Mouse (Mus musculus): ENCODE measurements around the gene Nsfl1c.
A peak's percentile ranks its signal among the peaks of the same experiment; 100 is the strongest.
"Not testable (repeated sequence)": the region's sequence is repeated elsewhere in the genome, so short reads cannot be mapped to it uniquely, and the experiment has no call there.

The Nsfl1c gene

DNA sequence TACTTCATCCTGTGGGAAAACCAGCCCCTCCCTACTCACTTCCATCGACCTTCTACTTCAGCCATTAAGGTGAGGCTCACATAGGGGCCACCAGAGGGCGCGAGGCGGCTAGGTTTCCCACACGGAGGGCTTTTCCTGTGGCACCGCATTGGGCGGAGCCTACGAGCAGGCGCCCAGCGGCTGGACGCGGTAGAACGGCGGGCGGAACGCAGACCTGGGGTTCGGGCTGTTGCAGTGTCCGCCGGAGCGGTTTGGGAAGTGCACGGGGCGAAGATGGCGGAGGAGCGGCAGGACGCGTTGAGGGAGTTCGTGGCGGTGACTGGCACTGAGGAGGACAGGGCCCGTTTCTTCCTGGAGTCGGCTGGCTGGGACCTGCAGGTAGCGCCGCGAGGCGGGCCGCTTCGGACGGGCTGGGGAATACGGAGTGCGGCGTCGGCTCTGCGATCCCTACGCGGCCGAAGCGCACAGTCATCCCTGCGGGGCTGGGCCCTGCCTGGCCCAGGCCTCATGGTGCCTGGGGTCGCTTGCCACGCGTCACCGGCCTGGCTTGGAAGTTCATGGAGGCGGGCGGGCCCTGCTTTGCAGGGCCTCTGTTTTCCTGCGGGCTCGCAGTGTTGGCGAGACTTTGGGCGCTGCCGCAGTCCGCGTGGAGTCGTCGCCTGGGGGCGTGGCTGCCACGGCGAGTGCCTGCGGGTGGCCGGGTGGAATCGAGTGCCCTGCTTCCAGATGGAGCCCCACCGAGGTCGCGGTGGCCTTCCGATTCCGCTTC is at the start of gene Nsfl1c:
Gene Nsfl1c, plus strand, starts transcription at position 148 of the 769 bp plus-strand sequence.
- peak; percentile 95 for DNase-seq (ENCODE audit: low read depth, low spot score)
- Histone ChIP-seq H3K36me3 (ENCODE audit: control insufficient read depth, insufficient read depth, low read length, poor library complexity, severe bottlenecking) (no peaks in the 10 kb centered on the region), H3K27me3 (ENCODE audit: control insufficient read depth, insufficient read depth, low read length, poor library complexity, severe bottlenecking) (no peaks in the 10 kb centered on the region; the same call in 1 of the 2 replicates)

DNA sequence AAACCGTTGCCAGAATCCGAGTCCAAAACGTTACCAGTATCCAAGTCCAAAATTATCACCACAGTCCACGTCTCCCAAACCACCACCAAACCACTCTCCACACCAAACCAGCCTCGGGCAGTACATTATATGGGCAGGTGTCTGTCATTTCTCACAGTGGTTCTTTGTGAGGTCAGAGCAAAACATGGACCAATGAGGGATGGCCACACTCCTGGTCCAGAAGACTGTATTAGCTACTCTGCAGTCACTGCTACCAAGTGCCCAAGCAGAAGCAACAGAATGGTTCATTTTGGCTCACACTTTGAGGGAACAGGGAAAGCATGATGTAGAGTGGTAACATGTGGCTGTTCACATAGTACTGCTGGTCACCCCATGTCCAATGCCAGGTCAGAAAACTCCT is 17.9 kb upstream of the Nsfl1c start, which contains the start of gene 4921509C19Rik:
Gene 4921509C19Rik, minus strand, starts transcription at position 101 of the 400 bp plus-strand sequence.
- DNase-seq (ENCODE audit: low read depth, low spot score); H3K36me3 ChIP-seq (ENCODE audit: control insufficient read depth, insufficient read depth, low read length, poor library complexity, severe bottlenecking); H3K27me3 ChIP-seq (ENCODE audit: control insufficient read depth, insufficient read depth, low read length, poor library complexity, severe bottlenecking): not testable (repeated sequence)

DNA sequence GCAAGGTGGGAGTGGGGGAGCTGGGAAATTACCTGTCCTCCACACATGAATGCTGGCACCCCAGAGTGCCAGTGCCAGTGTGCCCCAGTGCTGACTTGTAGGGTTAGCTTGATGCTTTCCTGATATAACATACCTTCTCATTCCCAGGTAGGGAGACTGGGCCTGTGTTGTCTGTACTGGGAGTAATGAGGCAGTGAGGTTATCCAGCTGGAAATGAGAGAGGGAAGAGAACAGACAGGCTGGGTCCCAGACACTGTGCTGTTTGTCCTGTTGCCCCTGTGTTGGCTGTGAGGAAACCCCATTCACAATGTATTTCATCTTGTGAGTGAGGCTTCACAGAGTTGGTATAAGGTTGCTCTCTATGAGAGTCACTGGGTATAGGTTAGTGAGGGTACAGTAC is 7.5 kb upstream of the Nsfl1c start:
- Histone ChIP-seq H3K27me3 (ENCODE audit: control insufficient read depth, insufficient read depth, low read length, poor library complexity, severe bottlenecking) (no peaks in the 10 kb centered on the region; the same call in 1 of the 2 replicates), H3K36me3 (ENCODE audit: control insufficient read depth, insufficient read depth, low read length, poor library complexity, severe bottlenecking) (no peaks in the 10 kb centered on the region)
- DNase-seq (ENCODE audit: low read depth, low spot score), result no peak

DNA sequence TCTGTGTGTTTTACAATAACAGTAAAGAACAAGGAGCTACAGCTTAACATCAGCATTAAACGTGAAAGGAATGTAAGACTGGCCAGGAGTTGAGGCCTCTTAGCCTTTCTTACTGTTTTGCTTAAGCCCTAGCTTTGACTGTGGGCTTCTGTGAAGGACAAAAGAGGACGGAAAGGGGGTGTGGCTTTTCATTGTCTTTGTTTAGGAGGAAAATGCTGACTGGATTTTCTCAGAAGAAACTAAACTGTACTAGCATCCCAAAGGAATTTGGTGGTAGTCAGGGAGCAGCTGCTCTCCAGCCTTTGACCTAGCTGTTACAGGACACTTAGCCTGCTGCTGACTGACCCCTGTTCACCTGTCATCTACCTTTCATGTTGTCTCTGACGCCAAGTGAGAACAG is 4.4 kb downstream of the Nsfl1c start:
- peaks cover 15% of the 10 kb centered on the region; the same call in 1 of the 2 replicates for H3K36me3 ChIP-seq (ENCODE audit: control insufficient read depth, insufficient read depth, low read length, poor library complexity, severe bottlenecking)
- no peaks in the 10 kb centered on the region for H3K27me3 ChIP-seq (ENCODE audit: control insufficient read depth, insufficient read depth, low read length, poor library complexity, severe bottlenecking)
- DNase-seq (ENCODE audit: low read depth, low spot score), result no peak

DNA sequence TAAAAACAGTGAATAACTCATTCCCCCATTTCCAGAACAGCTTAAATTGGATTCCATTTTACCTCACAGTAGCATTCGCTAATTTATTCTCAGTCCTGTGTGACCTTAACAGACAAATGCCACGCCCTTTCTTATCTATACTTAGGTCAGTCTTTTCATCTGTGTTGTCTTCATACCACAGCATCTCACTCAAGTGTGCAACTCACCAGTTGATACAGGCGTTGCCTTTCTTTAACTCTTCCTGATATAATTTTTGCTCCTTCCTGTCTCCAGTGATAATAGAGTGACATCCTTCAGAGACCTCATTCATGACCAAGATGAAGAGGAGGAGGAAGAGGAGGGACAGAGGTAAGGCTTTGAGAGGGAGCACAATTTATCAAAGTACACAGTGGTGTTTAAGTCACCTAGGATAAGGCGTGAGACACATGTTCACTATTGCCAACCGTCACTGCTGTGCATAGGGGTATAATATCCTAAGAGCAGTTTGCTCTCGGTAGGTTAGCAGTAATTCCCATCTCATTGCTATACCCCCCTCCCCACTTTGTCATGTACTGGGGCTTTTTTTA is 6.5 kb downstream of the Nsfl1c start:
- Histone ChIP-seq H3K27me3 (ENCODE audit: control insufficient read depth, insufficient read depth, low read length, poor library complexity, severe bottlenecking) (no peaks in the 10 kb centered on the region), H3K36me3 (ENCODE audit: control insufficient read depth, insufficient read depth, low read length, poor library complexity, severe bottlenecking) (peaks cover 24% of the 10 kb centered on the region)
- DNase-seq (ENCODE audit: low read depth, low spot score), result no peak

DNA sequence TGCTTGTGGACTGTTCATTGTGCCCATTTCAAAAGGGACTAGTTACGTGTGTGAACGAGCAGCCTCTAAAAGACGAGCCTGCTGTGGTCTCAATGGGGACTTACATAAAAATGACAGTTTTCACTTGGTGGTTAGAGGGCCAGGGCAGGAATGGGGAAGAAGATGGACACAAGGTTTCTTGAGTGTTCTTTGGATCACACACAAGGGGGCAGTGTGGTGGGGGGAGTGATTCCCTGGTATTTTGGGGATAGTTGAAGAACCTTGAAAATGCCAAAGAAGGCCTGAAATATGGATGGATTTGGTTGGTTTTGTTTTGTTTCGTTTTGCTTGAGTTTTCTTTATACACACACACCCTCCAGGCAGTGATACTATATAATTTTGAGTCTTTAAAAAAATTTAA is 10.2 kb downstream of the Nsfl1c start:
- no peak for DNase-seq (ENCODE audit: low read depth, low spot score)
- H3K36me3 ChIP-seq (ENCODE audit: control insufficient read depth, insufficient read depth, low read length, poor library complexity, severe bottlenecking), result peaks cover 34% of the 10 kb centered on the region
- no peaks in the 10 kb centered on the region for H3K27me3 ChIP-seq (ENCODE audit: control insufficient read depth, insufficient read depth, low read length, poor library complexity, severe bottlenecking)

DNA sequence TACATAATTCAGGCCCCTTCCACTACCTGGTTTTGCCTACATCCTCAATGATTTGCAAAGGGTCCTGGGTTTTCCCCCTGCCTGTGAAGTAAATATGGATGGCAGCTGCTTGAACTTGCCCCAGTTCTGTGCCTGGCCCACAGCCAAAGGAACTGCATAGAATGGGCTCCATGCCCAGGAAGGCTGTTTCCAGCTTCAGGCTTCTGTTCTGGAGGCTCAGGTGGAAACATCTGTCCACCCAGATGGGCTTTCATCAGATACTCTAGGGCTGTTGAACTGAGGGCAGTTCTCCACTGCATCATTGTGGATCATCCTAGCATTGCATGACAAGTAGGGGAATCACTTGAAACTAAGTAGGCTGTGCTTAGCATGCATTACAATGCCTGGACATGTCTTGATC is 18.2 kb downstream of the Nsfl1c start:
- no peak for DNase-seq (ENCODE audit: low read depth, low spot score)
- H3K27me3 ChIP-seq (ENCODE audit: control insufficient read depth, insufficient read depth, low read length, poor library complexity, severe bottlenecking), result no peaks in the 10 kb centered on the region
- peaks cover 26% of the 10 kb centered on the region for H3K36me3 ChIP-seq (ENCODE audit: control insufficient read depth, insufficient read depth, low read length, poor library complexity, severe bottlenecking)

DNA sequence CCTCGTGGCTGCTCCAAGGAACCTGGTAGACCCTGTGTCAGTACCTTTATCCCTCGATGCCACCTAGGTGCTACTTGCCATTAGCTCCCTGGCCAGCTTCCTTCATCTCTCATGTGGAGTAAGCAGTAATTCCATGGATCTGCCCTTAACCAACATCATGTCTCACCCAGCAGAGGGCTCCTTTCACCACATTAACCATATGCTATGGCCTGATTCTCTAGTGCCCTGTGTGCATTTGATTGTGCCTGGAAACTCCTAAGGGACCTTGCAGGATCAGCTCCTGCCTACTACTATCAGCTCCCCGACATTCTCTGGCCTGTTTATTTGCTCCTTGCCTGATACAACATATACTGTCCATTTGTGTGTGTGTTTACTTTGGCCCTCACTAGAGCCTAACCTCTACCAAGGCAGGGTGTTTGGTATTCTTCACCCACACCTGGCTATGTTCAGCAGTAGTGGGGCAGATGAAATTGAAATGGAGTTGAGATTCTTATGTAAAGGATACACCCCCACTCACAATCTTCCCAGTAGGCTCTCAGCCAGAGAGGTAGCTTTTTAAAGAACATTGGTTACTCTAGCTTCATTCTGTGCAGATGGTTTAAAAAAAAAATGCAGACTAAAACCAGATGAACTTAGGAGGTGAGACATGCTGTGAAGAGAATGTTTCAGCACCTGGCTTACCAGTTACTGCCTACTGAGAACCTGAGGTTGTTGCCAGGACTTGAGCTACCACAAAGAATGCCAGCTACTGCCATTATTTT is 19.7 kb downstream of the Nsfl1c start:
- peaks cover 20% of the 10 kb centered on the region for H3K36me3 ChIP-seq (ENCODE audit: control insufficient read depth, insufficient read depth, low read length, poor library complexity, severe bottlenecking)
- no peak for DNase-seq (ENCODE audit: low read depth, low spot score)
- no peaks in the 10 kb centered on the region for H3K27me3 ChIP-seq (ENCODE audit: control insufficient read depth, insufficient read depth, low read length, poor library complexity, severe bottlenecking)

DNA sequence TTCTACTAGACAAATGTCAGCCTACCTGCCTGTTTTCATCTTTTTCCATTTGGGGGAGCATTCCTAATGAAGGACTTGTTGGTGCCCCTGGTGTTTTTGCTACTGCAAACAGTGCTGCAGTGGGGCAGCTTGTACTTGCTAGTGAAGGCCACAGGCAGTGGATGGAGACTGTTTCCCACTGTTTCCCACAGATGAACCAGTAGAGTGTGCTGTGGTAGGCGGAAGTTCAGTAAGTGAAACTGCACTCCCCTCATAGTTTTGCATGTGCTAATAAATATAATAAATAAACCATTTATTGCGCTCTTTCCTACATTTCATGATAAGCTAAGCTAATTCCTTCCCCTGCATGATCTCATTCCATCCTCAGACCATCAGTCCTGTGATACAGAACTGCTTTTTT is 25.0 kb downstream of the Nsfl1c start:
- Histone ChIP-seq H3K36me3 (ENCODE audit: control insufficient read depth, insufficient read depth, low read length, poor library complexity, severe bottlenecking) (peaks cover 2% of the 10 kb centered on the region), H3K27me3 (ENCODE audit: control insufficient read depth, insufficient read depth, low read length, poor library complexity, severe bottlenecking) (no peaks in the 10 kb centered on the region)
- DNase-seq (ENCODE audit: low read depth, low spot score), result no peak

DNA sequence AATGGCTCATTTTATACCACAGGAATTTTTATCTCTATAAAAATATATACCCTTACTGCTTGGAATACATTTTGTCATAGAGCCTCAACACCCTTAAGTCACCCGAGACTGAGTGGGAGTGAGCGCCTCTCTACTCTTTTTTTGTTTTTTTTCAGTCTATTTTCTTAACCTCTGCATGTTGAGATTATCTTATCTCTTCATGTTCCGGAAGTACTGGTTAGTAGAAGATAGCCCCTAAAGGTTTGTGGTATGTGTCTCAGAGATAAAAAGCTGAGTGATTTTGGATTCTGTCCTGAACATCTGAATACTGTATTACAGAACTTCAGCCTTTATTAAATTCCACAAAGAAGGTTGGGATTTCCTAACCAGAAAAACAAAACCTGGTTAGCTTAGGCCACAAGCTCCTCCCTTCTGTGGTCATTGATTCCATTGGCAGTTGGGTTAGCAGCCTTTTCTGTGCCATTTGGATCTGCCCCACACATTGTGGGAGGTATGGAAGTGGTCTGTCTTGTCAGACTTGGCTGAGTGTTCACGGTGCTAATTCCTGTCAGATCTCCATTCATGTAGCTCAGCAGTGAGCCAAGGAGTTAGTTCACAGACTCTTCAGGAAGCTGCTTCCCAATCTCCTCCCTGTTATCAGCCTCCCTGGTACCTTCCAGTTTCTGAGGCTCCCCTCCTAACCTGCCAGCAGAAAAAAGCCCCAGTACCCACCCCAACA is 30.5 kb downstream of the Nsfl1c start:
- DNase-seq (ENCODE audit: low read depth, low spot score), result no peak
- H3K27me3 ChIP-seq (ENCODE audit: control insufficient read depth, insufficient read depth, low read length, poor library complexity, severe bottlenecking), result no peaks in the 10 kb centered on the region

DNA sequence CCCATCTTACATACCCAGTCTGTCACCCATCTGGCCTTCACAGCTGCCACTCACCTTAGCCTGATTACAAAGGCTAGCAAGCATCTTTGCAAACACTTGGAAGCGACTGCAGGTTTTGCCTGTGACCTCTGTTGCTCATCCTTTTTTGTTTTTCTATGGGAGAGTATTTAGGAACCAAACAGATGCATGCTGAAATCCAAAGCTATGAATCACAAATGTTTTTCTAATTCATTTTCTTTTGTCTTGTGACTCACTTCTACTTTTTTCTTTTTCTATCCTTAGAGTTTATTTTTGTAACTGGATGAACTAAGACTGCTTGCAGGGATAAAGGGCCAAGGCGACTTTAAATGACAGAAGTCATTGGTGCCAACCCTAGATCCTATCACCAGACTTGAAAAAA is 31.5 kb downstream of the Nsfl1c start:
- DNase-seq (ENCODE audit: low read depth, low spot score), result no peak

More for the DNA sequence above, 30.5 kb downstream of the Nsfl1c start:
- no peaks in the 10 kb centered on the region for H3K36me3 ChIP-seq (ENCODE audit: control insufficient read depth, insufficient read depth, low read length, poor library complexity, severe bottlenecking)

DNA sequence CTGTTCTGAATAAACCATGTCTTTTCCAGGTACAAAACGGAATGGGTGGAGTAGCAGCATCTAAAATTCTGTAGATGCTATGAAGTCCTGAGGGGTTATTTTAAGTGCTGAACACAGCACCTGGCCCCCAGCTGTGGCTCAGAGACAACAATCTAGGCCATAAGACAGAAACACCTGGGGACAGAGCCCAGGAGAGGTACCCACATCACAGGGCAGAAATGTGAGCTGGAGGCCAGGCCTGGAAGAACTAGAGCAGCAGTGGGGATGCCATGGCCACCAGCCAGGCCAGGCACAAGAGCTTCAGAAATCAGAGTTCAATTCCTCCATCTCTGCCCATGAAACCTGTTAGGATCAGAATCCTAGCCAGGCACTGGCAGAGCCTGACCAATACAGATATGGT is 34.1 kb downstream of the Nsfl1c start:
- Histone ChIP-seq H3K27me3 (ENCODE audit: control insufficient read depth, insufficient read depth, low read length, poor library complexity, severe bottlenecking) (no peaks in the 10 kb centered on the region), H3K36me3 (ENCODE audit: control insufficient read depth, insufficient read depth, low read length, poor library complexity, severe bottlenecking) (no peaks in the 10 kb centered on the region)
- no peak for DNase-seq (ENCODE audit: low read depth, low spot score)

More for the DNA sequence above, 31.5 kb downstream of the Nsfl1c start:
- no peaks in the 10 kb centered on the region for H3K27me3 ChIP-seq (ENCODE audit: control insufficient read depth, insufficient read depth, low read length, poor library complexity, severe bottlenecking)
- H3K36me3 ChIP-seq (ENCODE audit: control insufficient read depth, insufficient read depth, low read length, poor library complexity, severe bottlenecking), result no peaks in the 10 kb centered on the region

DNA sequence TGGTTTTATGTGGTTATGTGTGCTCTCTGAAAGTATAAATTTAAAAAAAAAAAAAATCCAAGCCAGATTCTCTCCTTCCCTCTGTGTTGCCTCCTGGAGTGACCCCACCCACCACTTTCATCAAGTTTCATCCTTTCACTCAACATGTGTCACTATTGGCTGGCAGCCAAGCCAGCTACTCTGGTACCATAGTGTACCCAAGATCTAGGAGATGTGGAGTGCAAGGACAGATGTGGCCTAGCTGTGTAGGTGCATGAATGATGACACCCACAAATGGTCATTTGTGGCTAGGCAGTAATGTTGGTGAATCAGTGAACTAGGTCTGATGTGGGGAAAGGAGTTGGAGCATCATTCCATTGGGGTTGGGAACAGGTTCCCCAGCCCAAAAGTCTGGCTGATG is 35.2 kb downstream of the Nsfl1c start:
- DNase-seq (ENCODE audit: low read depth, low spot score), result no peak
- Histone ChIP-seq H3K27me3 (ENCODE audit: control insufficient read depth, insufficient read depth, low read length, poor library complexity, severe bottlenecking) (no peaks in the 10 kb centered on the region), H3K36me3 (ENCODE audit: control insufficient read depth, insufficient read depth, low read length, poor library complexity, severe bottlenecking) (no peaks in the 10 kb centered on the region)

DNA sequence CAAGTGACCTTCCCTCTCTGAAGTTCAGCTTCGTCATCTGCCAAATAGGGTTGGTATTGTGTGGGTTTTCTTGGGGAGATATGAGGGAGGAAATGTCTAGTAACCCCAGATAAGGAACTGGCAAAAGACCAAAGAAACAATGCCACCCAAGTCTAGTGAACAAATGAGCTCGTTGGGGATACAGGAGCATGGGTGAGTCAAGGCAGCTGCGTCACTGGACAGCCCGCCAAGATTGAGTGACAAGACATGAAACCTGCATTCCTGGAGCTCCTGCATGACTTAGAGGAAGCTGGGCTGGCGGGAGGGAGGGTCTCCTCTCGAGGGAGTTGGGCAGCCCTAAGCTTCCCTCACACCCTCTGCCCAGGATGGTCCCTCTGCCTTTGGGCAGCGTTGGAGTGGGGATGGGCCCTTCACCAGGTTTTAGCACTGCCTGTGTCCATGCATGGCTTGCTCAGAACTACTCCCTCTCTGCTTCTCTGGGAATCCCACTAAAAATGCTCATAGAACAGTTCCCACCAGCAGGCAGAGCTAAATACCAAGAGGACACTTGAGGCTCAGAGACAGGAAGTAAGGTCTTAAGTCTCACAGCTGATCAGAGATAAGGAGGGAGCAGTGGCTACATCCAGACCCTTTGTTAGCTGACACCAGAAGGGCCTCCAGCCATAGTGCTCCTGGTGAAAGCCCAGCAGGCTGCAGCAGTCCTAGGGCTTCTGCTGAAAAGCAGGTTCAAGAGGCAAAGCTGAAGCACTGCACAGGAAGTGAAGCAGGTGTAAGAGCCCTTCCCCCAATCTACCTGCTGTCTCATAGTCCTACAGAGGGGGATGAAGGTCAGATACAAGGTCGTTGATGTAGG is 36.6 kb downstream of the Nsfl1c start:
- Histone ChIP-seq H3K36me3 (ENCODE audit: control insufficient read depth, insufficient read depth, low read length, poor library complexity, severe bottlenecking) (no peaks in the 10 kb centered on the region), H3K27me3 (ENCODE audit: control insufficient read depth, insufficient read depth, low read length, poor library complexity, severe bottlenecking) (no peaks in the 10 kb centered on the region)
- DNase-seq (ENCODE audit: low read depth, low spot score), result no peak

Data from splenic B cell, adult 2 months (primary cell).